Mouse (Mus musculus) embryo, embryonic 10.5 days (tissue): ENCODE measurements around the gene Olfml3.

ENCODE experiments used
- DNase-seq: peaks from one replicate; pipeline ENCODE4 v3.0.0-alpha.2; 2015; ENCODE audit warnings: low spot score

Olfml3 gene

DNA sequence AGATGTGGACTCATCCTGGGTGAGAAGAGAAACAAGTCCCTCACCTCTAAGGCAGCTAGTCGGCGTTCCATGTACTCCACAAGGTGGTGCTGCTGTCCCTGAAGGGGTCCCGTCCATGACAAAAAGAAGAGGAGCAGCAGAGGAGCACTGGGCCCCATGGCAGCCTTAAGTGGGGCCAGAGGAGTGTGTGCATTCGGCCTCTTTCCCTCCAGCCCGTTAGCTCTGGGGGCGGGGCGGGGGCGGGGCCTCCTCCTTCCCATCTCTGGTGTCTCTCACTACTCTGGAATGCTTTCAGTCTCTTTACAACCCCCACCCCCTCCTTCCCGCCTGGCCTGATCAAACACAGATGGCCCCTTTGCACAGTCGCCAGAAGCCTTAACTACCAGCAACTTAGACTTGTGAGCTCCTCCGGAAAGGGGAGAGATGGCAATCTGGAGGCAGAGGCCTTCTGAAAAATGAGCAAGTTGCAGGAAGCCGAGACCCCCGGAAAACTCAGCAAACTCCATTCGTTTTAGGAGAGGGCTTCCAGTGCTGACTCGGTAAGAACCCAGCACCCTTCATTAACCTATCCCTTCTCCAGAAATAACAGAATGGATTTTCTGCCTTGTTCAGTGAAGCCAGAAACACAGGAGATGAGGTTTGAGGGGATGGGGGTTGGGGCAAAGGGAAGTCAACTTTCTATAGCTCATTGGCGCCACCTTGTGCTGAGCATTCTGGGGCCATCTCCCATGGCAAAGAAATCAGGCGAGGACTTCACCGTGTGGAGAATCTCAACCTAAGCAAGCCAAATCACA lies at the start of gene Olfml3:
Olfml3 (minus strand) TSS at position 224 of the 794 bp plus-strand sequence.
- DNase-seq: peak; percentile 97

DNA sequence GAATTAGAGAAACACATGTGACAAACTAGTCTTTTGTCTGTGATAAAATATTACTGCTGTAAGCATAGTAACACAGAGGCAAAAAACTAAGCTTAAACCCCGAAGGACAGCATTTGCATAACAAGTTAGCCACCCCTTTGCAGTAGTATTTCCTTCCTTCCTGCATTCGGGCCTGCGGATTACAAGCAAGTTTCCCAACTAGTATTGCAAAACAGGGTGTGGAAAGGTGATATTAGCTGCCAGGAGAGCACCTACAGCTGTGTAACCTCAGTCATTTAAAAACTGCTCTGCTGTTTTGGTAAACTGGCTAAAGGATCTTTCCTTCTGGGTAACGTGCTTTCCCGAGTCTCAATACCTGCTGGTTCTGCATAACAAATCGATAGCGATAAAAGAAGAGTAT lies 49.4 kb upstream of the Olfml3 start:
- DNase-seq: no peak

DNA sequence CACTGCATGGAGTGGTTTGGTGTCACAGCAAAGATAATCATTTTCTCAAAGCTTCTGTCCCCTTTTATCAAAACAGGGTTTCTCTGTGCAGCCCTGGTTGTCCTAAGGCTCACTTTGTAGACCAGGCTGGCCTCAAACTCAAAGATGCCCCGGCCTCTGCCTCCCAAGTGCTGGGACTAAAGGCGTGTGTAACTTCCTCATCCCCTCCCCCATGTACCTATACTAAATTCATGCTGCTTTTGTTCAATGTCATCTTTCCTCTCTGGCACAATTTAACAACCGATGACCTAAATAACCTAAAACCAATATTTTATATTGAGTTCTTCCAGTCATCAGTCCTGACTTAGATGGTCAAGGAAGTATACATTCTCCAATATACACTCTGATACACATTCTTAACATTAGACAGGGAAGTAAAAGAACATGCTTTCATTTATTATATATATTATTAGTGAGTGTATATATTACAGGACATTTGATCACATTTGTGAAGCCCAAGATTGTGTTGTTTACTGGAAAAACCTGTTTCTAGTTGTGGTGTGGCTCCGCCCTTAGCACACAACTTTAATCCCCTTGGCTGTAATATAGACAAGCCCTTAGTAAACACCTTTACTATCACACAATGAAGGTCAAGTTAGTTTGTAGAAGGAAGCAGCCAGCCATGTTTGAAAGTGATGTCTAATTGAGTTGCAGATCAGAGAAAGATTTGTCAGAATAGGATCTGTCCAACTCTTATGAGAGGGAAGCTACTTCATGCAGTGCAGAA lies 45.2 kb upstream of the Olfml3 start:
- no peak for DNase-seq

DNA sequence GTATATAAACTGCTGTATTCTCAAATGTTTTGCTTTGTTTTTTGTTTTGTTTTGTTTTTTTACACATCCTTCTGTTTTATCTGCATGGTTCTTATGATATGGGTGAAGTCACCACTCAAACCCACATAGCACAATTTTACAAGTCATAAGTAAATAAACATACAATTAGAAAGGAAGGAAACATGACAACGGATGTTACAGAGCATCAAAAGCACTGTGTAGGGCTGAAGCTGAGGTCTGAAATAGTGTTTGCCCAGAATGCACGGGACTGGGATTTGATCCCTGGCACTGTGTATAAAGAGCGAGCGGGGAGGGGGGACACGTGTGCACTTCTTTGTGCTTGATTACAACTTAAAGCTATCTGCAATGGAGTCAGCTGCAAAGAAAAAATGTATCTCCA lies 43.0 kb upstream of the Olfml3 start:
- DNase-seq: no peak

DNA sequence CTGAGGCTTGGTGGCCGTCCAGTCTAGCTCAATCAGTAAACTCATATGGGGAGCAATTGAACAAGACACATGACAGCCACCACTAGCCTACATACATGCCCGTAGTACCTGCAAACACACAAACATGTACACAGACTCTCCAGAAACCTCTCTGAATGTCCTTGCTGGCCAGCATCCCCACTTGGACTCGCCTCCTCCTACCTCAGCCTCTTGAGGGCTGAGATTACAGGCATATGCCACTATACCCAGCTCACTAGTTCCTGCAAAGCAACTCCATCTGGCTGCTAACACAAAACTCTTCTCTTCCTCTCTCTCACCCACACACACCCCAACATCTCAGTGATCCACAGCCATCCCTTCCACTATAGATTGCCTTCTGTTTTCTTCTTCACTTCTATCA lies 42.5 kb upstream of the Olfml3 start:
- no peak for DNase-seq

DNA sequence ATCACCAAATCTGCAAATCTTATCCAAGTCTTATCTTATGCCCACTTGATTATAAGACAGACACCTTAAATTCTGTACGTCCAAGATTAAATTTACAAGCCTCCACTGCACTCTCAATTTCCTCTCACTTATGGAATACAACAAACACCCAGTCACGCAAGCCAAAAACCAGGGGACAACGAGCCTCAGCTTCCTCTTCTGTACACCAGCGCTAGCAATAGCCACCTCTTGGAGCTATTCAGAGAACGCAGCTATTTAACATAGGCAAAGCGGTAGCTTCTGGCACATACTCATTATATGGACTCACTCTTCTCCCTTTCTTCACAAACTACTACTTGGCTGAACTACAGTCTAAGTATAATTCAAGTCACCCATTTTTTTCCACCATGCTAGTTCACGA lies 41.4 kb upstream of the Olfml3 start:
- no peak for DNase-seq

DNA sequence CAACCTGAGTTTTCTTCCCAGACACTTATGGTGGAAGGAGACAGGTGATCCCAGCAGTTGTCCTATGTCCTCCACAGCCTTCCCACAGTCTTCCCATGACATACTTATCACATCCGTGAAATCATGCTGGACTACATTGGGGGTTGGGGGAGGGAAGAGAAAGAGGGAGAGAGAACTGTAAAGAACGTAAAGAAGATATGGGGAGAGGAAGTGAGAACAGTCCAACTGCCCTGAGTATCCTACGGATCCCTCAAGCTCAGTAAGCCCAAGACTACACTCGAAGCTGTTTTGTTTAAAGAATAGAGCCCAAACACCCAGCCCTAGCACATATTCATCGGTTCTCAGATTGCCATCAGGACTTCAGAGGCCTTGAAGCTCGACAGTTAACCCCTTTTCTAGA lies 40.9 kb upstream of the Olfml3 start:
- no peak for DNase-seq

DNA sequence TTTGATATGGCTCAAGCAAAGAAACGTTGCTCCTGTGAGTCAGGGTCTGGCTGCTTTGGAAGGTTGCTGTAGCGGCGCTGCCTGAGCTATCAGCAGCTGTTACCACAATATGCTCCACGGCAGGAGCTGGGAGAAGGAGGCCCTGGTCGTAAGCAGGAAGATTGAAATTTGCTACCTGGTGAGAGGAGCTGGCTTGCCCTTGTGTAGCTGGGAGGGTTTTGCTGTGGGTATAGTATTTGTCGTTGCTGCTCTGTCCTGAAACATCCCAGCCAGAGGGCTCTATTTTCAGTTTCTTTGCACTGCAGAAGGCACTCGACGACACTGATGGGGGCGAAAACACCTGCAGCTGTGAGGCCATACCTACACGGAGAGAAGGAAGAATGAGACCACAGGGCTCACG lies 40.1 kb upstream of the Olfml3 start:
- no peak for DNase-seq

DNA sequence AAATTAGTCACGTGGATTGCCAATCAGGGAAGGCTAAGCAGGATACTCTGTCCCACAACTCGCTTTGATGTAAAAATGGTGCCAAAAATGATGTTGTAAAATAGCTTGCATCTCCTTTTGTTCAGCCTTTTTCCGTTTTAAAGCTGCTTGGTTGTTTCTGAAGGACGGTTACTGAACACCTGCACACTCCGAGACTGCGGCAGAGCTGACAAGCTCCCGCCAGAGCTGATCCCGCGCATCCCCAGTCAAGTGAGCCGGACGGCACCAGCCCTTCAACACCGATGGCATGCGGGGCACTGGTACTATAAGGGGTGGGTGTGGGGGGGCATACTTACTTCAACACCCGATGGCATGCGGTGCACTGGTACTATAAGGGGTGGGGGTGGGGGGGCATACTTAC lies 36.2 kb upstream of the Olfml3 start:
- no peak for DNase-seq

DNA sequence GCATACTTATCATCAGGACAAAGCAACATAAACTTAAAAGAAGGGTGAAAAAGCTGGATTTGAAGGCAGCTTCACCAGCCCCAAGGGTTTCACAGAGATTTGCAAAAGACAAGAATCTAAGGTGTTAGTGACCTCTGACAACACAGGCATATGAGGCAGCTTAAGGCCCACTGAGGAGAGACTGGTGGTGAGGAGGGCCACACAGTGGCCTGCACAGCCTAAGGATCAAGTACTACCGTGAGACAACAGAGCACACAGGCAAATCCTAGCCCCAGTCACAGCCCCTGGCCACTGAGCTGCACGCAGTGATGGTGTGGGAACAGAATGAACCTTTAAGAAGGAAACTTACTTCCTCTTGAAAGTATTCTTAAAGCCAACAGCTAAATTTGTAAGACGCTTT lies 35.7 kb upstream of the Olfml3 start:
- DNase-seq: no peak

DNA sequence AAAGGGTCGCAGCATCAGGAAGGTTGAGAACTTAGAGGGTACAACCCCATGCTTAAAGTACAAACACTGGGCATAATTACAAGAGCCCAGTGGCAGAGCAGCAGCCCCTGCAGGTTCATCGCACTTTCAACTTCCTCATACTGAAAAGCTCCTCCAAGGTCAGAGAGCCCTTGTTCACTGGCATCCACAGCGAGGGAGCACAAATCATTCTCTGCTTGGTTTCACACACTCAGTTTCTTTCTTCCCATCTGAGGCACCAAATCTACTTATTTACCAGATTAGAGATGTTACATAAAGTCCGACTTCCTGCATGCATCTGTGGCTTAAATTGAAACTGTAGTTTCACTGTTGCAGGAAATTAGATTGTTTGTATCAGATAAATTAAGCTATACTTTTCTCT lies 35.0 kb upstream of the Olfml3 start:
- DNase-seq: no peak

DNA sequence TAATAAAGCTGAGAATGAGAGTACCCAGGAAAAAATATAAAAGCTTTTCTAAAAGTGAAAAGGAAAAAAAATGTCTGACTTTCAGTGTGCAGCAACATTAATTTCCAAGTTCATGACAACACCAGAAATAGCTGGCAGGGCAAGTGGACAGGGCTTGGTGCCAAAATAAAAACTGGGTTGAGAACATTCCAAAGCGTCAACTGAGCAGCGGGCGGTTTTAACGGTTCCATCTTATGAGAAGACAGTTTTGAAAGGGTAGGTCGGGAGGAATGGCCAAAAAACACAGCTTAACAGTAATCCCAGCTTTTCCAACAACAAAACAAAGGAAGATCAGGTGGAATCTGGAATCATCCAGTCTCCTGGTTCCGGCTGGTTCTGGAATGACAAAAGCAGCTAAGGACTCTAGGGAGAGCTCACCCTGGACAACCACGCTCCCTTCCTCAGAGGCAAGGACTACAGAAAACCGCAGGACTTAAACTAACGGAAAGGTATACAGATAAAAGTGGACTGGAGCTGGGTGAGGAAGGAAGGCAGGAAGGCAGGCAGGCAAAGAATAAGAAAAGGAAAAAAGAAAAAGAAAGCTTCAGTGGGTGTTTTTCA lies 33.8 kb upstream of the Olfml3 start:
- no peak for DNase-seq

DNA sequence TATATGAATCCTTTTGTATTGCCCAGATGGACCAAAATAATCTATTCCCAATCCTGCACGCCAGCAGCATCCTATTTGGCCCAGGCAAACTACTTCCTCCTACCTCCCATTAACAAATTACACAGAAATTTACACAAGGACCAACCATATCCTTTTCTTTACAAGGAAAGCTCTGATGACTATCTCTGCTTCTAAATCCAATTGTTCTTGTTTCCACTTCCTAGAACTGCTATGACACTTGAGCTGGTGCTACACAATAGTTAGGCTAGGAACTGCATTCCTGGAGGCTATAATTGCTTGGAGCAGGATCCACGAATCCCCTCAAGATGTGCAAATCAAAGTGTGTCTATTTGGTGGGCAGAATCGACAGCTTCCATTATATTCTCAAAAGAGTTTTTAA lies 29.0 kb upstream of the Olfml3 start:
- no peak for DNase-seq

DNA sequence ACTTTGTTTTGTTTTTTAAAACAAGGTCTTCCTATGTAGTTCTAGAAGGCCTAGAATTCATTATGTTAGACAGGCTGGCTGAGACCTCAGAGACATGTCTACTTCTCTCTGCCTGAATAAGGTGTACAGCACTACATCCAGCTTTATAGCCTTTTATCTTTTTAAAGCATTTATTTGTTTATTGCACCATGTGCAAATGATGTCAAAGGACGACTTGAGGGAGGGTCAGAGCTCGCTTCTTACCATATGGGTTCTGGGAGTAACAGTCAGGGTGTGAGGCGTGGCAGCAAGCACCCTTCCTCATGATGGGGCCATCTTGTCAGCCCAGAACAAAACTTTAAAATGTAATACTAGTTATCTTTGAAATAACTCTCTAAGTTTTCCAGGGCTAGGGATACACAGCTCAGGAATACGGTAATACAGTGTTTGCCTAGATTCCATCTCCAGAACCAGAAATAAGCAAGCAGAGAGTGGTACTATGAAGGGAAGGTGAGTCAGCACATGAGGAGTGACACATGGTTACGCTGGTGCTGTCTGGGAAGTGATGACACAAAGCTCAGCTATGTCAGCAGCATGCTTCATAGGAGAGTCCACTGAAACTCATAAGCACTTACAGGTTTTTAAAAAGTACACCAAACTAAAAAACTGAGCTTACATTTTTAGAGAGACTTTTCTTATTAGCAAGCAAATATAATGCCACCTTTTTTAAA lies 21.6 kb upstream of the Olfml3 start:
- DNase-seq: no peak

DNA sequence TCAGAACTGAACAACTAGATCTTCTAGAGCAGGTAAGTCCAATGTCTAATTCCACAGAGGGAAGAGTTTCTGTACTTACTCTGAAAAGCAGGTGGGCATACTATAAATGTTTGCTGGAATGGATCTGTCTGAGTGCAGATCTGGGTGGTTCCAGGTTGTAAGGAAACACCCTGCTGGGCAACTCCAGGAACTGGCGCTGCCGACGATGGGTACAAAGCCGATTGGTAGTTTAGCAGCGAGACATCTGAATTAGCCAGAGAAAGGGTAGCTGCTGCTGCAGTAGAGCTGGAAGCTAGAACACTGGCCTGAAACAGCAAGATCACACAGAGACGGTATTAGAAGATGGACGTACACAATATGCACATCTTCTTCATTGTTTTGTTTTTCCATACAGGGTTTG lies 20.7 kb upstream of the Olfml3 start:
- DNase-seq: no peak

DNA sequence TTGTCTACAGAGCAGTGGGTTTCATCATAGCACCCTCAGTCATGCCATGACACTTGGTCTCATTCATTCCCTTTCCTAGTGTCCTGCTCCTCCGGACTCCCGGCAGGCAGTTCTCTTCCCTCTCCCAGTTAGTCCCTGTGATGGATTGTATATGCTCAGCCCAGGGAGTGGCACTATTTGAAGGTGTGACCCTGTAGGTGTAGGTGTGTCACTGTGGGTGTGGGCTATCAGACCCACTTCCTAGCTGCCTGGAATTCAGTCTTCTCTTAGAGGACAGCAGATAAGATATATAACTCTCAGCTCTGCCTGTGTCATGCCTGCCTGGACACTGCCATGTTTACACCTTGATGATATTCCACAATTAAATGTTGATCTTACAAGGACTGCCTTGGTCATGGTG lies 19.1 kb upstream of the Olfml3 start:
- no peak for DNase-seq

DNA sequence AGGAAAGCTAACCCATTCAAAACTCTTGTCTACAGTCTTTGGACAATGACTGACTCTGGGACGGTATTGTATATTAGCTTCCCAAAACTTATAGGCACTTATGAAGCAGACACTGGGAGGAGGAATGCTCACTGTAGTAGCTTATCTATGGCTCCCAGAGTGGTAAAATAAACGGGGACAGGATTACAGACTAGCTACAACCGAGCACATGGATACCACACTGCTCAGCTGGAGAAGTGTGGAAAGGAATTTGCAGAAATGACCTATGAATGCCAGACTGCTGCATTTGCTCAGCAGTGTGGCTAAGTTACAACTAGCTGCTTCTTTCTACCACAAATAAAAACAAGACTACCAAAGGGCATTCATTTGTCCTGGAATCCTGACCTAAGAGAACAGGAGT lies 17.6 kb upstream of the Olfml3 start:
- DNase-seq: no peak

DNA sequence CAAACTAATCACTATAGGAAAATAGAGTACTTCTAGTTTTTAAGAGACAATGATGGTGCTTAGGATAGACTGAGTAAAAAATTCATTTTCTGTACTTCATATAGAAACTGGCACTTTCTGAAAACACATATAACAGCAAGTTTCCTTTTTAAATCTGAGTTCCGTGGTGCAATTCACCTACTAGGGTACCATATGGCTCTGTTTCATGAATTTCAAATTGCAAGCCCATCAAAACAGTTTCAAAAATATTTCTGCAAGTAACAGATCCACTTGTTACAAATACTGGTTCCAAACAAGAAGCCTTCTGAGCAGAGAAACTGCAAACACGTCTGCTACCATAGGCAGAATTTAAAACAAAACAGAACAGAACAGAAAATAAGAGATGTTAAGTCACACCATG lies 13.8 kb upstream of the Olfml3 start:
- no peak for DNase-seq

DNA sequence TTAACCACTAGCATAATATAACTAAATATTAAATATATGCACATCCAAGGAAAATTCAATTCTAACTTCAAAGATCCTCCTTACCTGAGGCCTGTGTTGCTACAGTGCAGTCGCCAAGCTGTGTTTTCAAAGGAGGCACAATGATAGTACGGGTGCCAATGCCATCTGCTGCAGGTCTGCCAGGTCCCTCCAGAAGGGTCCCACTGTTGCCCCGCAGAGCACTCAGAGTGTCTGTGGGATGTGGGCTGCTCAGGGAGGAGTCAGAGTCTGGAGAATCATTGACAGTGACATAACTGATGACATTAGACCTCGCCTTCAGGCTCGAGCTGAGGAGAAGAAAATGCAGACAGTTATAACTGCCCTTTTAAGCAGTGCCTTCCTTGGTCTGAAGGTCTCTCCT lies 8.9 kb upstream of the Olfml3 start:
- DNase-seq: no peak

DNA sequence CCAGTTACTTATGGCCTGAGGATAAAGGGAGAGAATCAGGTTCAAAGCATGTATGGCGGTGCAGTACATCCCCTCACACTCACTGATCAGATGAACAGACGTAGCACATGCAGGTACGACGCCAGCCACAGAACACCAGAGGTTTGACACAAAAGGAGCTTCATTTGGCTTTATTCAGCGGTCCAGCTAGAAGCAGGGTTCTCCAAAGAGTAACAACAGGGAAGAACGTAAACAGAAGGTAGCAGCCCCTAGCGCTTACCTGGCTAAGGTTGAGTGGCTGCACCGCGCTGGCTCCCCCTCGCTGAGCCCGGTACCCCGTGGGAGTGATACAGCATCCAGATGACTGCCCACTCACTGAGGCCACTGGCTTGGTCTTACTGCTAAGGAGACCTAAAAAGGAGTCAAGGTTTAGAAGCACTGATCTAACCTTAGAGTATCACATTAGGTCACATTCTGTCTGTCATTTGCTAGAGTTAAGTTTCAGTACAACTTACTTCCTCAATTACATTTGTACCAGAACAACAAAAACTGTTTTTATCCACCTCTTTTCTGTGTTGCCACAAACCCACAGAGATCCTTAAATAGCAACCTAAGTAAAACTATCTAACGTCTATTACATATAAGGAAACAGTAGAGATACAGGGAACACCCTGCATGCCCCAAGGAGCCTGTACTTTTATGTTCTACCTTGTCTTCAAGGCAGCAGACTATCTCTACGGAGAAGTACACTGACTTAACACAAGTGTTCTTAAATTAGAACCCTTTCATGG lies 7.4 kb upstream of the Olfml3 start:
- DNase-seq: no peak

DNA sequence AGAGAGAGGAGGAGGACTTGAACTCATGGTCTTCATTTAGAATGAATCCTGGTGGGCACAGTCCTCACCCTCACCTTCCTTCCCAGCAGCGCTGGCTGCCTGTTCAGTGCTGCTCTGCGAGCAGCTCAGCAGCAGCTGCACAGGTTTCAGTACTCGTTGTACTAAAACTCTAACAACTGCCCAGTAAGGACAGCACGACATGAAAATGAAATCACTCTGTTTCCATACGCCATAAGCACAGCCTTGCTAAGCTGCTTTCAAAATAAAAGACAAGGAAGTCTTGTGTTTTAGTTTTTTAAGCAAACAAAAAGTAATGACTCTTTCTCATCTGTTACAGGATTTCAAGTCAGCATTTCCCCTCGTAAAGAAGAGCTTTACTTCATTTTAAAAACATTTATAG lies 5.4 kb upstream of the Olfml3 start:
- no peak for DNase-seq

DNA sequence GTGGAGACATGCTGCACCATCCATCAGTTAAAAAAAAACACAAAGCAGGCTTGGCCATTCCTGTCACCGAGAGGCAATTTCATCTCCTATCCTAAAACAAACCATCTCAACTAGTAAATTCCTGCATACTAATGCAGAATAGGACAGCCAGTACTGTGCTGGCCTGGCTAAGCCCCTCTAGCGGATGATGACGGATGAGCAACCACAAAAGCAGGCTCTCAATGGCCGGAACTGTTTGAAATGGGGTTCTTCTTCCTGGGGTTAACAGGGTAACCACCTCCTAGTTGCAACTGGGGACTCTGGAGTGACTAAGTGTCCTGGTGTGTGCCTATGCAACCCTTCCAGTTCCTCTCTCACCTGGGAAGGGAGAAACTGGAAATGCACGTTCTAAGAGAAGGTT lies 2.5 kb upstream of the Olfml3 start:
- DNase-seq: peak; percentile 37
